Mouse (Mus musculus) ES-E14 (cell line): ENCODE data around the gene Srr.

Experiments
- CHD2 ChIP-seq: IDR thresholded peaks from 2 replicates; pipeline ENCODE4 v1.6.1; 2014; ENCODE audit warnings: mild to moderate bottlenecking, low read depth, low read length, inconsistent platforms
- HCFC1 ChIP-seq: IDR thresholded peaks from 2 replicates; pipeline ENCODE4 v1.6.1; 2012; ENCODE audit warnings: low read length, inconsistent platforms, borderline replicate concordance; ENCODE audit not compliant: insufficient read depth
- ZC3H11A ChIP-seq: IDR thresholded peaks from 2 replicates; pipeline ENCODE4 v1.6.1; 2012; ENCODE audit warnings: low read depth, mild to moderate bottlenecking, inconsistent platforms, low read length, borderline replicate concordance
- ZNF384 ChIP-seq: IDR thresholded peaks from 2 replicates; pipeline ENCODE4 v1.6.1; 2012; ENCODE audit warnings: low read depth, low read length, inconsistent platforms

GRCm38 (mm10) chr11:74908618-74909399 lies 16.9 kb downstream of the Srr start:
- no peak for TF ChIP-seq ZNF384
- TF ChIP-seq ZC3H11A = no peak
- TF ChIP-seq CHD2 = no peak
- no peak for TF ChIP-seq HCFC1
